Mouse (Mus musculus): ENCODE measurements around the gene Stx8.

Stx8 gene

DNA sequence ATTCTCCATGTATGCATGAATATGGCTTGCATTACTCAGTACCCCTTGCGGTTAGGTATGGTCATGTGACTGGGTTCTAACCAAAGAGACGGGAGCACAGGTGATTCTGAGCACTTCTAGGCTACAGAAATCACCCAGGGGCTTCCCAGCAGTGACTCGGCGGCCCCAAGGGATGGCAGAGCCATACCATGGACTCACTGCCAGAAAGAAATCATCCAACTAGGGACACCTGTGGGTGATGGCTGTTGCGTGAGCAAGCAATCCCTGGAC, 278.9 kb downstream of the Stx8 start:
- no peak for DNase-seq

DNA sequence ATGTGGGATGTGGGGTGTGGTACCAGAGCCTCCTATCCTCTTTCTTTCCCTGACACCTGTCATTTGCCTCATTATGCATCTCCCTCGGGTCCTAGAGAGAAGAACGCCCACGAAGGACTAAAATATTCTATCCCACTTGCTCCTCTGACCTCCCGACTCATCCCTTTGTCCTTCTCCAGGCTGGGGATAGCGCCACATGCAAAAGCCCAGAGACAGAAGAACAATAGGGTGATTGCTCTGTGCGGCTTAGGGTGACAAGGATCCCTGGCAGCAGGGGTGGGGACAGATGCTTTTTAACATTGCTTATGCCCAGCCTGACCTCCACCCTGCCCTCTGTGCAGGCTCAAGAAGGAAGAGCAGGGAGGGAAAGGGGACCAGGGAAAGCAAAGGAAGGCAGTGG, 281.9 kb downstream of the Stx8 start:
- no peak for DNase-seq

DNA sequence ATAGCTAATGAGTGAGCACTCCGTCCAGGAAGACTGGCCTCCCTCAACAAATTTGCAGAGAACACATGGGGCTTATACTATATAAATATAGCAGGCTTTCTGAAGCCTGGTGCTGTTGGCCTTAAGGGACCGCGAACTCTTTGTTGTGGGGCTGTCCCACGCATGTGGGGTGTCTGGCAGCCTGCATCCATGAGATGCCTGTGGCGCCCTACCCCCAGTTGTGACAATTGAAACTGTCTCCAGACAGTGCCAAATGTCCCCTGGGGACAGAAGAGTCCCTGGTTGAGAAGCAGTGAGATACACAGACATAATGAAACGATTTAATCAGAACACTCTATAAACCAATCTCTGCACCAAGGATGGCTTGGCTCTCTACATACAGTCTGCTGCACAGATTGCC, 284.1 kb downstream of the Stx8 start:
- DNase-seq = no peak

DNA sequence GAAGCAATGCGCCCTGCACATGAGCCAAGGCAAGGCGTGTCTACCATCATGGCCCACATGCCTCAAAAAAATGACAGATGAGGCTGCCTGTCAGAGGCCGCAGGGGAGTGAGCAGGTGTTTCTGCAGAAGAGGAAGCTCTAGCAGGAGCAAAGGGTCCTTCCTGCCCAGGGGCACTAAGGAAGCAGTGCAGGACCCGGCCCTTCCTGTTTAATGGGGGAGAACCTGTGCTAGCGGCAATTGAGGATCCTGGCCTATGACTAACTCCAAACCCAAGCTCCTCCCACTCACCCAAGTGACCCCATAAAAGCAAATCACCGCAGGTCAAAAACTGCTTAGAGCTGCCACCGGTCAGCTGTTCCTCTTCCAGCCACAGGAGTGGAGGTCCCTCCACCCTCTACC, 287.5 kb downstream of the Stx8 start:
- no peak for DNase-seq

Measured in kidney, adult 9 months (tissue).